8 mouse cellular contexts compared by ENCODE assay signal in genomic region chr8:84823653-84824052, GRCm38 (mm10). TPM values are rescaled to one million over a fixed set of nuclear protein-coding genes. Genes with fewer than 3 reads are reported as not detected.
DNase-seq lines count a peak whose midpoint lies in the region; ATAC-seq and TF ChIP-seq lines count a peak whose summit lies in the region.

No protein-coding gene starts in this region.

- peak overlapping the region; percentile 46 for H3K4me2 ChIP-seq in hindbrain, embryonic 14.5 days (replicated peaks)
- H3K4me2 ChIP-seq in liver, embryonic 12.5 days = peak overlapping the region; percentile 51
- H3K4me2 ChIP-seq in myocyte (ENCODE audit: low read depth) = no peak overlapping the region

- DNase-seq in layer of hippocampus, postnatal 10 days (ENCODE audit: low spot score in 2 of 2) = peak; percentile 59 to 76
- DNase-seq in layer of hippocampus, adult 18-20 months (ENCODE audit: low spot score in 2 of 2) = no peak
- peak; percentile 88 for DNase-seq in hindbrain, embryonic 14.5 days (ENCODE audit: low spot score)
- peak; percentile 28 to 66 for DNase-seq in thymus, postnatal 10 days (ENCODE audit: low spot score in 2 of 2)

- no peaks in the 10 kb centered on the region for H3K9me3 ChIP-seq in hindbrain, embryonic 14.5 days (ENCODE audit: control insufficient read depth, low read length)
- H3K9me3 ChIP-seq in liver, embryonic 12.5 days (replicated peaks) = no peaks in the 10 kb centered on the region

- peak overlapping the region; percentile 32; the same call in 1 of the 2 replicates for H3K9ac ChIP-seq in hindbrain, embryonic 14.5 days
- 0 out of 2 replicates have a peak overlapping the region, but pooled peaks have one; percentile 3 for H3K9ac ChIP-seq in liver, embryonic 12.5 days

- peak; percentile 95 for TF ChIP-seq CTCF in bone marrow, adult 2 months (IDR thresholded peaks at IDR 0.05; ENCODE audit: control insufficient read depth, insufficient read depth, low read length)

- H3K79me2 ChIP-seq in myocyte (ENCODE audit: control insufficient read depth, insufficient read depth) = no peaks in the 10 kb centered on the region

- H3K36me3 ChIP-seq in hindbrain, embryonic 14.5 days (replicated peaks; ENCODE audit: control insufficient read depth, insufficient read depth) = no peaks in the 10 kb centered on the region
- H3K36me3 ChIP-seq in liver, embryonic 12.5 days = no peaks in the 10 kb centered on the region
- H3K36me3 ChIP-seq in myocyte (ENCODE audit: control insufficient read depth, insufficient read depth) = no peaks in the 10 kb centered on the region

- H3ac ChIP-seq in myocyte (ENCODE audit: control insufficient read depth, insufficient read length) = no peak overlapping the region

- no peak overlapping the region for H3K27ac ChIP-seq in bone marrow, adult 2 months (ENCODE audit: control insufficient read depth, insufficient read depth, low read depth, low read length, poor library complexity)
- no peak overlapping the region for H3K27ac ChIP-seq in hindbrain, embryonic 14.5 days
- no peak overlapping the region for H3K27ac ChIP-seq in liver, embryonic 12.5 days

- no peaks in the 10 kb centered on the region for H3K4me1 ChIP-seq in bone marrow, adult 2 months (ENCODE audit: control insufficient read depth, insufficient read depth, low read length)
- 0 out of 2 replicates have a peak, but pooled peaks cover 3% of the 10 kb centered on the region for H3K4me1 ChIP-seq in hindbrain, embryonic 14.5 days (replicated peaks; ENCODE audit: control insufficient read depth, insufficient read depth, low read length)
- peaks cover 53% of the 10 kb centered on the region for H3K4me1 ChIP-seq in liver, embryonic 12.5 days

- TF ChIP-seq POLR2A in bone marrow, adult 2 months (IDR thresholded peaks at IDR 0.05; ENCODE audit: borderline replicate concordance, control insufficient read depth, low read depth, low read length) = no peak
- no peak for TF ChIP-seq POLR2A in myocyte (IDR thresholded peaks at IDR 0.05; ENCODE audit: insufficient read length, low read depth)

- no peak overlapping the region for H3K4me3 ChIP-seq in bone marrow, adult 2 months (replicated peaks; ENCODE audit: control insufficient read depth, low read depth, low read length)
- peak overlapping the region; percentile 17 for H3K4me3 ChIP-seq in hindbrain, embryonic 14.5 days (replicated peaks; ENCODE audit: low read length)
- H3K4me3 ChIP-seq in liver, embryonic 12.5 days = no peak overlapping the region
- no peak overlapping the region for H3K4me3 ChIP-seq in myocyte

- WGBS in bone marrow, adult 2 months = 4% methylated on average over 18 of the region's 18 CpGs
- under 1% methylated on average over 18 of the region's 18 CpGs for WGBS in hindbrain, embryonic 14.5 days
- WGBS in liver, embryonic 12.5 days (ENCODE audit: insufficient replicate concordance) = 4% methylated on average over 18 of the region's 18 CpGs

- peak; percentile 98 for ATAC-seq in erythroid progenitor cell, adult 5-6 weeks (replicated peaks; ENCODE audit: low FRiP score, poor library complexity, severe bottlenecking)
- peak; percentile 91 for ATAC-seq in hindbrain, embryonic 14.5 days (ENCODE audit: low FRiP score)
- ATAC-seq in liver, embryonic 12.5 days = peak; percentile 65

- H3K27me3 ChIP-seq in hindbrain, embryonic 14.5 days (ENCODE audit: control insufficient read depth, insufficient read depth, low read length) = 0 out of 2 replicates have a peak, but pooled peaks cover 4% of the 10 kb centered on the region
- H3K27me3 ChIP-seq in liver, embryonic 12.5 days (replicated peaks) = no peaks in the 10 kb centered on the region
- no peaks in the 10 kb centered on the region for H3K27me3 ChIP-seq in myocyte (ENCODE audit: control insufficient read depth, insufficient read depth, insufficient read length)

TF ChIP-seq in myocyte, 11 proteins besides CTCF, POLR2A, EP300 and RAD21:
- TF ChIP-seq USF1 (IDR thresholded peaks at IDR 0.05; ENCODE audit: low read depth) (no peak), TCF3 (IDR thresholded peaks at IDR 0.05; ENCODE audit: insufficient read length, low read depth) (no peak), MYOD1 (IDR thresholded peaks at IDR 0.05; ENCODE audit: control insufficient read depth in 1 of 3, insufficient read length in 2 of 3, low read depth in 2 of 3) (no peak), REST (IDR thresholded peaks at IDR 0.05; ENCODE audit: insufficient read depth, insufficient read length) (no peak), POLR2AphosphoS2 (IDR thresholded peaks at IDR 0.05; ENCODE audit: insufficient read length, low read depth) (peak; percentile 49), MAX (IDR thresholded peaks at IDR 0.05; ENCODE audit: low read depth) (no peak), MYOG (IDR thresholded peaks at IDR 0.05; ENCODE audit: control insufficient read depth in 1 of 3, insufficient read depth in 1 of 3, insufficient read length in 2 of 3, low read depth in 2 of 3) (no peak), E2F4 (IDR thresholded peaks at IDR 0.05; ENCODE audit: insufficient read depth) (no peak), CEBPB (IDR thresholded peaks at IDR 0.05; ENCODE audit: insufficient read depth, poor library complexity, severe bottlenecking) (no peak)

RNA-seq across cellular contexts. Expression of gene Dand5, which starts 1.0 kb away (rescaled TPM):
- 1 to 10 TPM; 6.7 to 7.4 TPM for total RNA-seq in layer of hippocampus, postnatal 10 days (2021)
- 10 to 100 TPM; 10.7 to 10.9 TPM for total RNA-seq in layer of hippocampus, adult 18-20 months (2021)
- polyA plus RNA-seq in bone marrow, adult 2 months (2011; ENCODE audit: insufficient read depth, insufficient read length, low replicate concordance, missing spikeins) = 2.2 and 3.3 TPM in 2 replicates
- total RNA-seq in erythroid progenitor cell, adult 5-6 weeks (2015; ENCODE audit: low replicate concordance) = 2.5 and 3.8 TPM in 2 replicates
- total RNA-seq in erythroid progenitor cell, adult 5-6 weeks (2017; ENCODE audit: low replicate concordance) = 5.4 and 6.7 TPM in 2 replicates
- 13.5 and 14.6 TPM in 2 replicates for polyA plus RNA-seq in hindbrain, embryonic 14.5 days (2014; fragmentation: Nextera tagmentation; extraction: Ambion mirVana)
- 3.4 and 4.3 TPM in 2 replicates for polyA plus RNA-seq in liver, embryonic 12.5 days (2016; fragmentation: Nextera tagmentation; extraction: Ambion mirVana)
- 6.7 TPM for polyA plus RNA-seq in myocyte (2012; fragmentation: generic; extraction: Trizol)

RNA-seq across cellular contexts. Expression of gene Gadd45gip1, which starts 7.7 kb away (rescaled TPM):
- 10 to 100 TPM; 18.6 to 19.8 TPM for total RNA-seq in layer of hippocampus, postnatal 10 days (2021)
- 10 to 100 TPM; 27.3 to 27.4 TPM for total RNA-seq in layer of hippocampus, adult 18-20 months (2021)
- polyA plus RNA-seq in bone marrow, adult 2 months (2011; ENCODE audit: insufficient read depth, insufficient read length, low replicate concordance, missing spikeins) = 9.2 and 20.5 TPM in 2 replicates
- total RNA-seq in erythroid progenitor cell, adult 5-6 weeks (2015; ENCODE audit: low replicate concordance) = 6.7 and 7.6 TPM in 2 replicates
- 11.3 and 16.4 TPM in 2 replicates for total RNA-seq in erythroid progenitor cell, adult 5-6 weeks (2017; ENCODE audit: low replicate concordance)
- 35.0 and 37.4 TPM in 2 replicates for polyA plus RNA-seq in hindbrain, embryonic 14.5 days (2014; fragmentation: Nextera tagmentation; extraction: Ambion mirVana)
- polyA plus RNA-seq in liver, embryonic 12.5 days (2016; fragmentation: Nextera tagmentation; extraction: Ambion mirVana) = 69.9 and 71.0 TPM in 2 replicates
- 21.8 TPM for polyA plus RNA-seq in myocyte (2012; fragmentation: generic; extraction: Trizol)

RNA-seq across cellular contexts. Expression of gene Rad23a, which starts 16.8 kb away (rescaled TPM):
- 10 to 100 TPM; 55.5 to 64.9 TPM for total RNA-seq in layer of hippocampus, postnatal 10 days (2021)
- 10 to 100 TPM; 63.8 to 77.0 TPM for total RNA-seq in layer of hippocampus, adult 18-20 months (2021)
- polyA plus RNA-seq in bone marrow, adult 2 months (2011; ENCODE audit: insufficient read depth, insufficient read length, low replicate concordance, missing spikeins) = 169 and 222 TPM in 2 replicates
- 273 and 355 TPM in 2 replicates for total RNA-seq in erythroid progenitor cell, adult 5-6 weeks (2015; ENCODE audit: low replicate concordance)
- total RNA-seq in erythroid progenitor cell, adult 5-6 weeks (2017; ENCODE audit: low replicate concordance) = 296 and 306 TPM in 2 replicates
- 75.7 and 81.1 TPM in 2 replicates for polyA plus RNA-seq in hindbrain, embryonic 14.5 days (2014; fragmentation: Nextera tagmentation; extraction: Ambion mirVana)
- polyA plus RNA-seq in liver, embryonic 12.5 days (2016; fragmentation: Nextera tagmentation; extraction: Ambion mirVana) = 274 and 281 TPM in 2 replicates
- polyA plus RNA-seq in myocyte (2012; fragmentation: generic; extraction: Trizol) = 139 TPM

RNA-seq across cellular contexts. Expression of gene Calr, which starts 23.1 kb away (rescaled TPM):
- total RNA-seq in layer of hippocampus, postnatal 10 days (2021) = 100 to 1,000 TPM; 444 to 464 TPM
- 100 to 1,000 TPM; 506 to 521 TPM for total RNA-seq in layer of hippocampus, adult 18-20 months (2021)
- 342 and 475 TPM in 2 replicates for polyA plus RNA-seq in bone marrow, adult 2 months (2011; ENCODE audit: insufficient read depth, insufficient read length, low replicate concordance, missing spikeins)
- total RNA-seq in erythroid progenitor cell, adult 5-6 weeks (2015; ENCODE audit: low replicate concordance) = 261 and 337 TPM in 2 replicates
- 660 and 677 TPM in 2 replicates for total RNA-seq in erythroid progenitor cell, adult 5-6 weeks (2017; ENCODE audit: low replicate concordance)
- 574 and 709 TPM in 2 replicates for polyA plus RNA-seq in hindbrain, embryonic 14.5 days (2014; fragmentation: Nextera tagmentation; extraction: Ambion mirVana)
- polyA plus RNA-seq in liver, embryonic 12.5 days (2016; fragmentation: Nextera tagmentation; extraction: Ambion mirVana) = 590 and 610 TPM in 2 replicates
- polyA plus RNA-seq in myocyte (2012; fragmentation: generic; extraction: Trizol) = 385 TPM

RNA-seq across cellular contexts. Expression of gene Nfix, which starts 23.5 kb away (rescaled TPM):
- total RNA-seq in layer of hippocampus, postnatal 10 days (2021) = 100 to 1,000 TPM; 607 to 678 TPM
- 100 to 1,000 TPM; 379 to 429 TPM for total RNA-seq in layer of hippocampus, adult 18-20 months (2021)
- polyA plus RNA-seq in bone marrow, adult 2 months (2011; ENCODE audit: insufficient read depth, insufficient read length, low replicate concordance, missing spikeins) = 20.6 and 23.7 TPM in 2 replicates
- 53.7 and 76.0 TPM in 2 replicates for total RNA-seq in erythroid progenitor cell, adult 5-6 weeks (2015; ENCODE audit: low replicate concordance)
- 33.6 and 36.8 TPM in 2 replicates for total RNA-seq in erythroid progenitor cell, adult 5-6 weeks (2017; ENCODE audit: low replicate concordance)
- 78.8 and 82.4 TPM in 2 replicates for polyA plus RNA-seq in hindbrain, embryonic 14.5 days (2014; fragmentation: Nextera tagmentation; extraction: Ambion mirVana)
- 2.8 and 2.9 TPM in 2 replicates for polyA plus RNA-seq in liver, embryonic 12.5 days (2016; fragmentation: Nextera tagmentation; extraction: Ambion mirVana)
- polyA plus RNA-seq in myocyte (2012; fragmentation: generic; extraction: Trizol) = 65.7 TPM

Comparison
In these comparisons a context has a peak if more than half of its experiments do, and no peak if none do; other contexts are left out.
1. DNase-seq: peak in layer of hippocampus, postnatal 10 days (2 of 2), hindbrain, embryonic 14.5 days (single experiment) and thymus, postnatal 10 days (2 of 2); none in layer of hippocampus, adult 18-20 months (0 of 2).
2. Peak in every context shown above with its lines, with median percentiles within 50 percentile points of each other: ATAC-seq.